Mouse (Mus musculus) small intestine, adult 2 months (tissue): ENCODE measurements around the gene Gm7029.

Experiments used
- CTCF ChIP-seq: fragments of 200-500 bp; IDR thresholded peaks from 2 replicates; pipeline ENCODE4 v1.5.1; 2012; ENCODE audit warnings: low read depth, mild to moderate bottlenecking, control low read depth, inconsistent platforms, low read length, moderate library complexity, mixed read lengths; ENCODE audit not compliant: insufficient replicate concordance, insufficient read length; ENCODE audit errors: extremely low read depth
- POLR2A ChIP-seq: fragments of 200-500 bp; IDR thresholded peaks from 2 replicates; pipeline ENCODE4 v1.6.1; 2012; ENCODE audit warnings: low read depth, mild to moderate bottlenecking, control low read depth, inconsistent platforms, low read length, moderate library complexity

- TF ChIP-seq CTCF = no peak
- TF ChIP-seq POLR2A = no peak
These were observed 43.4 kb downstream of the Gm7029 start for GRCm38 (mm10) chr17:33916847-33917655.
